Comparison of ENCODE assay signal across 28 mouse cellular contexts in genomic region chr2:11587996-11588395, GRCm38 (mm10). TPM values are rescaled to one million over a fixed set of nuclear protein-coding genes. Genes with fewer than 3 reads are reported as not detected.
DNase-seq lines count a peak whose midpoint lies in the region; ATAC-seq lines count a peak whose summit lies in the region.
"Had no signal": no experiment of that assay in that cellular context is flagged by ENCODE, and none has a peak within 500 bp of the region (broad histone marks: within the 10 kb centered on the region; RNA-seq: fewer than 3 reads in every experiment).

No protein-coding gene starts in this region.

- peak; percentile 16 for DNase-seq in heart, adult 8-10 months (ENCODE audit: low spot score)
- no peak for DNase-seq in heart, postnatal 25 days (ENCODE audit: low spot score)
- peak; percentile 21 for DNase-seq in CD4-positive, CD25-positive, alpha-beta regulatory T cell, adult 2 months (ENCODE audit: low read depth, low spot score)
- DNase-seq in naive thymus-derived CD4-positive, alpha-beta T cell, adult 2 months (ENCODE audit: low read depth), result peak; percentile 26
- no peak for DNase-seq in gastrocnemius, postnatal 14 days
- DNase-seq: adrenal gland, adult 8-10 months; cerebellum, adult 11 months; cerebellum, adult 9-10 months; cerebellum, postnatal 36 days; gastrocnemius, postnatal 36 days; heart, postnatal 36 days; kidney, adult 8-10 months; kidney, postnatal 4 days; layer of hippocampus, postnatal 36 days; lung, embryonic 14.5 days; lung, postnatal 14 days; right cerebral cortex, postnatal 25 days; thymus, postnatal 14 days had no signal

- intact Hi-C loops in heart, postnatal 25 days (cut with DNase I), result no loop called here
- intact Hi-C loops in gastrocnemius, postnatal 14 days (cut with DNase I; ENCODE audit: low total_unique reads), result no loop called here

- peak; percentile 58 for ATAC-seq in granulocyte monocyte progenitor cell, adult 5-6 weeks (replicated peaks; ENCODE audit: poor library complexity, severe bottlenecking)
- no peak for ATAC-seq in cerebellum, adult (ENCODE audit: insufficient number of reproducible peaks, low FRiP score, low TSS enrichment)
- ATAC-seq: forebrain, embryonic 13.5 days; hindbrain, postnatal 0 days; intestine, embryonic 16.5 days; midbrain, embryonic 13.5 days had no signal

RNA-seq across cellular contexts. Expression of gene Rbm17, which starts 16.0 kb away (rescaled TPM):
- 10 to 100 TPM; 46.0 to 59.0 (median 51.3) TPM for total RNA-seq in heart, adult 8-10 months (2022)
- 10 to 100 TPM; 57.1 to 61.4 TPM for total RNA-seq in heart, postnatal 25 days (2021)
- 117 and 160 TPM in 2 replicates for total RNA-seq in granulocyte monocyte progenitor cell, adult 5-6 weeks (2014; fragmentation: Nextera tagmentation)
- total RNA-seq in granulocyte monocyte progenitor cell, adult 5-6 weeks (2017), result 180 and 233 TPM in 2 replicates
- total RNA-seq in gastrocnemius, postnatal 14 days (2021), result 10 to 100 TPM; 45.0 to 49.5 TPM

RNA-seq across cellular contexts. Expression of gene Pfkfb3, which starts 34.1 kb away (rescaled TPM):
- total RNA-seq in heart, adult 8-10 months (2022), result 10 to 100 TPM in 2 of 4 experiments, 1 to 10 TPM in 2; 5.5 to 14.7 (median 9.7) TPM
- total RNA-seq in heart, postnatal 25 days (2021), result 10 to 100 TPM in 1 of 2 experiments, 1 to 10 TPM in 1; 7.8 to 10.4 TPM
- total RNA-seq in granulocyte monocyte progenitor cell, adult 5-6 weeks (2014; fragmentation: Nextera tagmentation), result 44.8 and 74.9 TPM in 2 replicates
- 43.8 and 44.8 TPM in 2 replicates for total RNA-seq in granulocyte monocyte progenitor cell, adult 5-6 weeks (2017)
- 10 to 100 TPM; 14.9 to 20.5 TPM for total RNA-seq in gastrocnemius, postnatal 14 days (2021)

RNA-seq across cellular contexts. Expression of gene Gm17490, which starts 38.1 kb away (rescaled TPM):
- not detected for total RNA-seq in heart, adult 8-10 months (2022)
- total RNA-seq in heart, postnatal 25 days (2021), result not detected
- not detected in 2 replicates for total RNA-seq in granulocyte monocyte progenitor cell, adult 5-6 weeks (2014; fragmentation: Nextera tagmentation)
- not detected in 2 replicates for total RNA-seq in granulocyte monocyte progenitor cell, adult 5-6 weeks (2017)
- total RNA-seq in gastrocnemius, postnatal 14 days (2021), result not detected
- total RNA-seq: adrenal gland, adult 8-10 months; adrenal gland, postnatal 4 days; gastrocnemius, adult 18-20 months; gastrocnemius, postnatal 36 days; heart, postnatal 36 days; hindbrain, postnatal 0 days; layer of hippocampus, postnatal 36 days; left cerebral cortex, postnatal 10 days; neutrophil, adult 5-6 weeks had no signal

RNA-seq across cellular contexts. Expression of gene Il2ra, which starts 54.6 kb away (rescaled TPM):
- total RNA-seq in heart, adult 8-10 months (2022), result 1 to 10 TPM in 3 of 4 experiments, under 1 TPM in 1; 0.62 to 1.5 (median 1.3) TPM
- total RNA-seq in heart, postnatal 25 days (2021), result 1 to 10 TPM in 1 of 2 experiments, under 1 TPM in 1; 0.64 to 1.0 TPM
- not detected in 2 replicates for total RNA-seq in granulocyte monocyte progenitor cell, adult 5-6 weeks (2014; fragmentation: Nextera tagmentation)
- total RNA-seq in granulocyte monocyte progenitor cell, adult 5-6 weeks (2017), result not detected in 2 replicates
- total RNA-seq in gastrocnemius, postnatal 14 days (2021), result under 1 TPM; 0.16 to 0.42 TPM
- total RNA-seq: hindbrain, postnatal 0 days had no signal

Comparison
In these comparisons a context has a peak if more than half of its experiments do, and no peak if none do; other contexts are left out.
1. DNase-seq: peak in heart, adult 8-10 months (single experiment), CD4-positive, CD25-positive, alpha-beta regulatory T cell, adult 2 months (single experiment) and naive thymus-derived CD4-positive, alpha-beta T cell, adult 2 months (single experiment); none in heart, postnatal 25 days (single experiment) and gastrocnemius, postnatal 14 days (single experiment).